Mouse (Mus musculus) liver, adult 2 months (tissue): Measurements from ENCODE around the gene Cdh10. TPM values are rescaled to one million over a fixed set of nuclear protein-coding genes. Genes with fewer than 3 reads are reported as not detected.

Source experiments
- DNase-seq: peaks from one replicate; pipeline ENCODE4 v3.0.0-alpha.2; 2011; ENCODE audit warnings: low read depth, low spot score; ENCODE audit errors: extremely low read depth
- H3K27ac ChIP-seq: fragments of 200-500 bp; replicated peaks from 2 replicates; pipeline ENCODE4 v1.5.1; 2012; ENCODE audit warnings: low read depth, mild to moderate bottlenecking, control low read depth, inconsistent platforms, low read length; ENCODE audit not compliant: insufficient read depth
- H3K27me3 ChIP-seq: fragments of 200-500 bp; 2 replicates; pipeline ENCODE4 v1.6.1; 2012; ENCODE audit warnings: mild to moderate bottlenecking, moderate library complexity, low read length, inconsistent platforms; ENCODE audit not compliant: control insufficient read depth, insufficient read depth
- H3K36me3 ChIP-seq: fragments of 200-500 bp; 2 replicates; pipeline ENCODE4 v1.6.1; 2012; ENCODE audit warnings: low read length, inconsistent platforms; ENCODE audit not compliant: control insufficient read depth, insufficient read depth
- H3K4me1 ChIP-seq: fragments of 200-500 bp; 2 replicates; pipeline ENCODE4 v1.6.1; 2011; ENCODE audit warnings: low read length; ENCODE audit not compliant: control insufficient read depth, insufficient read depth
- H3K4me3 ChIP-seq: fragments of 200-500 bp; 2 replicates; pipeline ENCODE4 v1.5.1; 2011; ENCODE audit warnings: low read depth, mild to moderate bottlenecking, control low read depth, low read length, moderate library complexity; ENCODE audit not compliant: insufficient read depth
- H3K79me2 ChIP-seq: fragments of 200-500 bp; 2 replicates; pipeline ENCODE4 v1.6.1; 2012; ENCODE audit warnings: inconsistent platforms, mild to moderate bottlenecking, low read length, moderate library complexity; ENCODE audit not compliant: control insufficient read depth, insufficient read depth
- H3K9ac ChIP-seq: fragments of 200-500 bp; 2 replicates; pipeline ENCODE4 v1.6.1; 2012; ENCODE audit warnings: low read depth, mild to moderate bottlenecking, control low read depth, inconsistent platforms, low read length
- CTCF ChIP-seq: fragments of 200-500 bp; IDR thresholded peaks from 2 replicates; pipeline ENCODE4 v1.5.1; 2011; ENCODE audit warnings: low read depth, low read length, control low read depth
- POLR2A ChIP-seq: fragments of 200-500 bp; IDR thresholded peaks from 2 replicates; pipeline ENCODE4 v1.6.1; 2011; ENCODE audit warnings: low read length, control low read depth; ENCODE audit not compliant: insufficient read depth; ENCODE audit errors: extremely low read depth
- WGBS: fragments of 180-500 bp; shearing (Covaris S2); methylation state at CpG from one replicate; pipeline ENCODE4 v1.1.7; 2018; 5-methylcytosine and 5-hydroxymethylcytosine counted together
- polyA plus RNA-seq: library from polyadenylated mRNA; depleted of rRNA; stranded (reverse); fragments of >200 nt; gene quantifications from 2 replicates; pipeline ENCODE4 v1.2.3, GENCODE M21; 2012
- total RNA-seq: library from RNA; depleted of rRNA; stranded (reverse); fragments of >200 nt; gene quantifications from 2 replicates; pipeline ENCODE4 v1.2.3, GENCODE M21; 2014

Gene Cdh10
- total and polyA plus RNA-seq, 2 experiments = not detected

DNA sequence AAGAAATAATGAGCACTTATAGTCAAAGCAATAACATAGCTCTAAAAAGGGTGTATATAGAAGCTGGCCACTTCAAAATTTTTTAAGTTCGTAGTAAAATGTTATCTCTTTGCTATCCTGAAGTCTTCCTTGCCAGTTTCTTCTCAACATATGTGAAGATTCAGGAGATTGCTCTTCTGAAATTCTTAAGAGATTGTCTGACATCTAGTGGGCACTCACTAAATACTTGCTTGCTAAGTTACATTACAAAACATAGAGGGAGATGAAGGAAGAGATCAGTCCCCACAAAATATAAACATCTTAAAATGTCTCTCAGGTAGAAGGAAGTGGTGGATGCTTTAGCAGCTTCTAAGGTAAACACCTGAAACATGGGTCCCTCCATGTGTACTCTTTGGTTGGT is 221.3 kb downstream of the Cdh10 start:
- H3K9ac ChIP-seq = no peak overlapping the region
- H3K36me3 ChIP-seq = no peaks in the 10 kb centered on the region
- DNase-seq = no peak
- no peaks in the 10 kb centered on the region for H3K79me2 ChIP-seq
- H3K4me3 ChIP-seq = no peak overlapping the region
- TF ChIP-seq CTCF (no peak), POLR2A (no peak)
- 65% methylated on average over 1 of the region's 1 CpGs for WGBS
- no peak overlapping the region for H3K27ac ChIP-seq
- no peaks in the 10 kb centered on the region for H3K4me1 ChIP-seq
- H3K27me3 ChIP-seq = no peaks in the 10 kb centered on the region
